Mouse (Mus musculus): Measurements from ENCODE around the gene Mcm10. TPM values are rescaled to one million over a fixed set of nuclear protein-coding genes. Genes with fewer than 3 reads are reported as not detected.

Mcm10 gene
- polyA plus RNA-seq, 2 experiments = 32.3 to 35.2 TPM

- H3K9ac ChIP-seq (replicated peaks) = no peak overlapping the region; the same call in 1 of the 2 replicates
- 21% methylated on average over 5 of the region's 5 CpGs for WGBS (ENCODE audit: insufficient replicate concordance)
- no peaks in the 10 kb centered on the region for H3K9me3 ChIP-seq (ENCODE audit: control insufficient read depth, low read length)
- peaks cover 19% of the 10 kb centered on the region for H3K36me3 ChIP-seq (replicated peaks; ENCODE audit: control insufficient read depth, insufficient read depth, low read depth)
- DNase-seq (ENCODE audit: low read depth in 3 of 3, low spot score in 3 of 3) (peak in 1 of 3 experiments; percentile 51), ATAC-seq (ENCODE audit: insufficient read depth) (peak; percentile 51)
- H3K27ac ChIP-seq = peak overlapping the region; percentile 83
- TF ChIP-seq CTCF (IDR thresholded peaks at IDR 0.05; ENCODE audit: low read depth) (no peak), EP300 (IDR thresholded peaks at IDR 0.05; ENCODE audit: low read depth) (no peak)
- H3K4me3 ChIP-seq (ENCODE audit: insufficient read depth in 1 of 2, low read depth in 2 of 2, low read length in 2 of 2) = no peak overlapping the region
- peak overlapping the region; percentile 66 for H3K4me2 ChIP-seq (ENCODE audit: low read depth)
- peaks cover 40 to 49% of the 10 kb centered on the region in 2 experiments for H3K4me1 ChIP-seq (replicated peaks; ENCODE audit: control insufficient read depth in 2 of 2, insufficient read depth in 2 of 2, low read length in 1 of 2)
- no peaks in the 10 kb centered on the region for H3K27me3 ChIP-seq (ENCODE audit: control insufficient read depth, insufficient read depth, low read length)
These were observed 29.3 kb upstream of the Mcm10 start for GRCm38 (mm10) chr2:5041854-5042253.

- no peak overlapping the region for H3K9ac ChIP-seq (replicated peaks)
- 0 out of 2 replicates have a peak overlapping the region, but pooled peaks have one; percentile 11 for H3K27ac ChIP-seq
- 40% methylated on average over 12 of the region's 12 CpGs for WGBS (ENCODE audit: insufficient replicate concordance)
- ATAC-seq (ENCODE audit: insufficient read depth) = no peak
- no peaks in the 10 kb centered on the region for H3K27me3 ChIP-seq (ENCODE audit: control insufficient read depth, insufficient read depth, low read length)
- no peak for TF ChIP-seq CTCF (IDR thresholded peaks at IDR 0.05; ENCODE audit: low read depth)
- TF ChIP-seq EP300 (IDR thresholded peaks at IDR 0.05; ENCODE audit: low read depth) = peak; percentile 48
- no peaks in the 10 kb centered on the region for H3K9me3 ChIP-seq (ENCODE audit: control insufficient read depth, low read length)
- H3K4me1 ChIP-seq (replicated peaks; ENCODE audit: control insufficient read depth in 2 of 2, insufficient read depth in 2 of 2, low read length in 1 of 2) = peaks cover 40 to 45% of the 10 kb centered on the region in 2 experiments
- no peak overlapping the region for H3K4me3 ChIP-seq (ENCODE audit: insufficient read depth in 1 of 2, low read depth in 2 of 2, low read length in 2 of 2)
- DNase-seq (ENCODE audit: low read depth in 3 of 3, low spot score in 3 of 3) = no peak
- H3K36me3 ChIP-seq (replicated peaks; ENCODE audit: control insufficient read depth, insufficient read depth, low read depth) = peaks cover 20% of the 10 kb centered on the region
- H3K4me2 ChIP-seq (ENCODE audit: low read depth) = no peak overlapping the region
These were observed 27.9 kb upstream of the Mcm10 start for GRCm38 (mm10) chr2:5040281-5041161.

- DNase-seq (ENCODE audit: low read depth in 3 of 3, low spot score in 3 of 3) (no peak), ATAC-seq (ENCODE audit: insufficient read depth) (no peak)
- Histone ChIP-seq H3K4me3 (ENCODE audit: insufficient read depth in 1 of 2, low read depth in 2 of 2, low read length in 2 of 2) (no peak overlapping the region), H3K9me3 (ENCODE audit: control insufficient read depth, low read length) (no peaks in the 10 kb centered on the region), H3K9ac (replicated peaks) (no peak overlapping the region), H3K4me1 (replicated peaks; ENCODE audit: control insufficient read depth in 2 of 2, insufficient read depth in 2 of 2, low read length in 1 of 2) (peaks cover 36 to 39% of the 10 kb centered on the region in 2 experiments), H3K27ac (no peak overlapping the region), H3K36me3 (replicated peaks; ENCODE audit: control insufficient read depth, insufficient read depth, low read depth) (peaks cover 26% of the 10 kb centered on the region), H3K4me2 (ENCODE audit: low read depth) (no peak overlapping the region), H3K27me3 (ENCODE audit: control insufficient read depth, insufficient read depth, low read length) (no peaks in the 10 kb centered on the region)
- TF ChIP-seq EP300 (IDR thresholded peaks at IDR 0.05; ENCODE audit: low read depth) = no peak
- no peak for TF ChIP-seq CTCF (IDR thresholded peaks at IDR 0.05; ENCODE audit: low read depth)
- 81% methylated on average over 13 of the region's 13 CpGs for WGBS (ENCODE audit: insufficient replicate concordance)
These were observed 27.0 kb upstream of the Mcm10 start for GRCm38 (mm10) chr2:5039350-5040170.

GRCm38 (mm10) chr2:5038320-5038719 is 25.7 kb upstream of the Mcm10 start:
- no peak overlapping the region for H3K9ac ChIP-seq (replicated peaks)
- ATAC-seq (ENCODE audit: insufficient read depth) (no peak), DNase-seq (ENCODE audit: low read depth in 3 of 3, low spot score in 3 of 3) (no peak)
- H3K36me3 ChIP-seq (replicated peaks; ENCODE audit: control insufficient read depth, insufficient read depth, low read depth) = peaks cover 23% of the 10 kb centered on the region
- TF ChIP-seq CTCF (IDR thresholded peaks at IDR 0.05; ENCODE audit: low read depth) (no peak), EP300 (IDR thresholded peaks at IDR 0.05; ENCODE audit: low read depth) (no peak)
- H3K4me3 ChIP-seq (ENCODE audit: insufficient read depth in 1 of 2, low read depth in 2 of 2, low read length in 2 of 2) = no peak overlapping the region
- no peak overlapping the region for H3K27ac ChIP-seq
- no peak overlapping the region for H3K4me2 ChIP-seq (ENCODE audit: low read depth)
- H3K4me1 ChIP-seq (replicated peaks; ENCODE audit: control insufficient read depth in 2 of 2, insufficient read depth in 2 of 2, low read length in 1 of 2) = peaks cover 33 to 37% of the 10 kb centered on the region in 2 experiments
- WGBS (ENCODE audit: insufficient replicate concordance) = 83% methylated on average over 5 of the region's 5 CpGs
- no peaks in the 10 kb centered on the region for H3K9me3 ChIP-seq (ENCODE audit: control insufficient read depth, low read length)
- H3K27me3 ChIP-seq (ENCODE audit: control insufficient read depth, insufficient read depth, low read length) = no peaks in the 10 kb centered on the region

- TF ChIP-seq EP300 (IDR thresholded peaks at IDR 0.05; ENCODE audit: low read depth) (no peak), CTCF (IDR thresholded peaks at IDR 0.05; ENCODE audit: low read depth) (no peak)
- no peak for ATAC-seq (ENCODE audit: insufficient read depth)
These were observed 24.8 kb upstream of the Mcm10 start for GRCm38 (mm10) chr2:5037390-5037789.

More at GRCm38 (mm10) chr2:5037390-5037789, 24.8 kb upstream of the Mcm10 start:
- DNase-seq (ENCODE audit: low read depth in 3 of 3, low spot score in 3 of 3) = no peak
- H3K4me3 ChIP-seq (ENCODE audit: insufficient read depth in 1 of 2, low read depth in 2 of 2, low read length in 2 of 2) = no peak overlapping the region
- no peak overlapping the region for H3K27ac ChIP-seq
- no peak overlapping the region for H3K9ac ChIP-seq (replicated peaks)
- H3K4me1 ChIP-seq (replicated peaks; ENCODE audit: control insufficient read depth in 2 of 2, insufficient read depth in 2 of 2, low read length in 1 of 2) = peaks cover 25 to 29% of the 10 kb centered on the region in 2 experiments
- H3K4me2 ChIP-seq (ENCODE audit: low read depth) = no peak overlapping the region
- H3K9me3 ChIP-seq (ENCODE audit: control insufficient read depth, low read length) = no peaks in the 10 kb centered on the region
- peaks cover 23% of the 10 kb centered on the region for H3K36me3 ChIP-seq (replicated peaks; ENCODE audit: control insufficient read depth, insufficient read depth, low read depth)
- no peaks in the 10 kb centered on the region for H3K27me3 ChIP-seq (ENCODE audit: control insufficient read depth, insufficient read depth, low read length)
- 83% methylated on average over 3 of the region's 3 CpGs for WGBS (ENCODE audit: insufficient replicate concordance)
